Mouse (Mus musculus) cerebellum, adult 2 months (tissue): ENCODE data around the gene Sbk3.

Experiments
- CTCF ChIP-seq: fragments of 200-500 bp; IDR thresholded peaks from 2 replicates; pipeline ENCODE4 v1.5.1; 2011; ENCODE audit warnings: low read depth, mild to moderate bottlenecking, control low read depth, low read length, moderate library complexity, borderline replicate concordance; ENCODE audit not compliant: insufficient read depth
- POLR2A ChIP-seq: fragments of 200-500 bp; IDR thresholded peaks from 2 replicates; pipeline ENCODE4 v1.6.1; 2011; ENCODE audit warnings: low read length, control low read depth, borderline replicate concordance; ENCODE audit not compliant: insufficient read depth

DNA sequence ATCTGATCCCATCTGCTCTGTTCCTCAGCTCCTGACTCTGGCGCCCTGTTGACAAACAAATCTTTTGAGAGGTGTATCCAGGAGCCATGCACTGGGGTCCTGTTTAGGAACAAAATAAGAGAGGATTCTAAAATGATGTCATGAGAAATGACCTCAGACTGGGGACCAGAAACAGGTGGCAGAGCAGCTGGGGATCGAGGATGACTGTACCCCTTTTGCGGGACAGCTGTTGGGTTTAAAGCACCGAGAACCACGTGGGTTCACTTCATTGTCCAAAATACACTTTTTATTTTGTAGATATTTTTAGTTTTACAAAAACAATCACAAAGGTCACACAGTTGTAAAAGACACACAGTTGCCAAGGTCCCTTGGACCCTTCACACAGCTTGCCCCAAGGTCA lies 6.0 kb downstream of the Sbk3 start:
- TF ChIP-seq CTCF, result no peak
- TF ChIP-seq POLR2A, result no peak
